Mouse (Mus musculus) left cerebral cortex, adult 11 months (tissue): ENCODE measurements around the gene Krt88.

Experiments used
- DNase-seq: peaks from one replicate; pipeline ENCODE4 v3.0.0; 2022; ENCODE audit warnings: low spot score

The Krt88 gene

DNA sequence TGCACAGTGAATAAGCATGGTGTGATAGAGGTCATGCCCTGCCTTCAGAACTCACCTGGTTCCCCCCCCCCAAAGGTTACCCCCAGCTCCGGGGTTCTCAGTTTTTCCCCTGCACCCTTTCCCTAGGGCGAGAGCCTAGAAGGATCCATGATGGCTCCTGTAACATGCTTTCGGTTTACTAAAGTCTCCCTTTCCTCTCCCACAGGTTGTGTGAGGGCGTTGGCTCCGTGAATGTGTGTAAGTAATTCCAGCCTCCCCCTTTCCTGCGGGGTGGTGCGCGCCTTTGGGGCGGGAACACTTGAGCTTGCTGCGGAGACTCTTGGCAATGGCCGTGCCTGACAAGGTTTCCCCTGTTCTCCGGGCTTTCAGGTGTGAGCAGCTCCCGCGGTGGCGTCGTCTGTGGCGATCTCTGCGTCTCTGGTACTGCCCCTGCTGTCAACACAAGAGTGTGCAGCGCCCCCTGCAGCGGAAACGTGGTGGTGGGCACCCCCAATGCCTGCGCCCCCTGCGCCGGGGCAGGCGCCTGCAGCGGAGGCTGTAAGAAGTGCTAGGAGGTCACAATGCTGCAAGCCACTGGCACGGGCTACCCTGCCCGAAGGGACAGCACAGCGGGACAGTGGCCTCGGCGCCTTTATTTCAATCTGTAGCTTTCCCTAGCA is 31.6 kb downstream of the Krt88 start:
- DNase-seq = peak; percentile 19

DNA sequence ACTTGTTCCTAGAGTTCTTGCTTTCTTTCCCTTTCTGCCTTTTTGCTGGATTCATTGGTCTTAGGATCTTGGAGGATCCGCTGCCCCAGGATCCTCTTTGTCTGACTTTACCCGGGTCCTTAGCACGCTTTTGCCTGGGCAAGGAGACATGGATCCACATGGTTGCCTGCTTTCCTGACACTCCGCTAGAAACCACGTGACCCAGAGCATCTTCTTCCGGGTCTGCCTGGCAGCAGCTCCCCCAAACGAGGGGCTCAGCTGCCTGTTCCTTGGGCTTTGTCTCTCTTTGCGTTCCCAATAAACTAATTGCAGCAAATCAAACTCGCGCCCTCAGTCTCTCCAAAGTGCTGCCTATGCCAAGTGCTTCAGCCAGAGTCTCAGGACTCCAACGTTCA is 32.1 kb downstream of the Krt88 start:
- DNase-seq = no peak

DNA sequence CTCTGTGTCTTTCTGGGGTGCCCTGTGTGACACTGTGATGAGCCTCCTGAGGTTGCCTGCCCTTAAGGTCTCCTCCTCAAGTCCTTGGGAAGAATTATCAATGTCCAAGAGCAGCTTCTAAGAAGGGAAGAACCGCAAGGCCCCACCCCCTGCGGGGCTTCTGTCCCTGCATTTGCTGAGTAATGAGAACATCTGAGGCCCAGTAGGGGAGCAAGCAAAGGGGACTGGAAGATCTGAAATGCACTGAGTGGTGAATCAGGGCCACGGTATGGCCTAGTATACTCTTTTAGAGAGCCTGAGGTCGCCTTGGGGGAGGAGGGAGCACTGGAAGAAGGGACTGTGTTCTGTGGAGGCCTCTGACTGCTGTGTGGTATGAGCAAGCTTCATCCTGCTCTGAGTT is 34.5 kb downstream of the Krt88 start:
- no peak for DNase-seq

DNA sequence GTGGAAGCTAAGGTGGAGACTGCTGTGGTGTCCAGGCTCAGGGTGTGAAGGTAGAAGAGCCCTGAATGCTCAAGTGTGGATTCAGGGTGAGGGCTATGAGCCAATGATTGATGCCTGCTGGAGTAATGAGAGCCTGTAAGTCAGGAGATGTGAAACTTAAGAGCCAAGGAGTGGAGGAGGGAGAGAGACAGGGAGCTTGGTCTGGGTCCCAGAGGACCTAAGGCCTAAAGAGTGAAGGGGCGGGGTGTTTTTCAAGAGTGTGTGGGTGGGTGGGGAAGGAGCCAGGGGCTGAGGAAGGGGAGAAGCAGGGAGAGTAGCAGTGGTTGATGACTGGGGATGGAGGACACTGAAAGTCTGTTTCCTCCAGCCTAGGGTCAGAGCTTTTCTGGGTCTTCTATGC is 36.1 kb downstream of the Krt88 start:
- no peak for DNase-seq

DNA sequence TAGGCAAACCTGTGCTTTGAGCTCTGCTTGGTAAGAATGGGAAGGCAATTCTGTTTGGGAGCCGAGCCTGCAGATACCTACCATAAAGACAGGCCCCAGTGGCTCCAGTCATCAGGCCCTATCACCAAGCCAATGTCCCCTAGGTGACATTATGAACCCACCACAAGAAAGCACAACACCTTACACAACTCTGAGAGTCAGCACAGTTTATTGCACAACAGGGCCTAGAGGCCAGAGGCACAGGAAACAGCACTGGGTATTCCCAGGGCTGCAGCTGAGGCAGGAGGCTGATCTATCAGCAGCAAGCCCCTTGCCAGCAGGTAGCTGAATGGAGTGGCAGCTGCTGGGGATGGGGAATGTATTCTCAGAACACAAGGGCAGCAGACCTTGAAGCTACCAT is 37.4 kb downstream of the Krt88 start:
- DNase-seq = no peak

DNA sequence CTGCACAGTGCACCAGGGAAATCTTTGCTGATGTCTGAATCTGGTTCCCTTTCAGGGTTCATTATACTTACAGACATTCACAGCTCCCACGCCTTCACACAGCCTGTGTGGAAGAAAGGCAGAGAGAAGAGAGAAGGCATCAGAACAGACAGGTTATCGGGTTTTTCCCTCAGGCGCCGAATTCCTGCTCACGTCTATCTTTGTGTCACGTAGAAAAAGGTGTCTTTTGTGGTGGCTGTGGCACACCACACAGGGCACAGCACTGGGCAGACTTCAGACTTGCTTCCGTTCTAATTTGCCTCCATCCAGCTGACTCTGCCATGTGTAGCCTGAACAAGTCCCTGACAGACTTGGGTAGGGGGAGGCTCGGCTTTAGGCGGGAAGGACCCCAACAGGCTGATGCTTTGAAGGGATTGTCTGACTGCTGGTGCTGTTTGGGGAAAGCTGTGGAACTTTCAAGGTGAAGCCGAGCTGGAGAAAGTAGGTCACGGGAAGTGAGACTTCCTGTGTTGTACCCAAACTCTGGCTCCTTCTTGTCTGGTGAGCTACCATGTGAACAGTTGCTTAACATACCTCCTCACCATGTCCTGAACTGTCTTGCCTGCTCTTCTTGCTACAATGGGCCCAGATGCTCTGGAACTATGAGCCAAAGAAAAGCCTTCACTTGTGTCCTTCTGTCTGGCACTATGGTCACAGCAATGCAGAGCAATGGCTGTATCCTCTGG is 38.5 kb downstream of the Krt88 start:
- DNase-seq = peak; percentile 26

DNA sequence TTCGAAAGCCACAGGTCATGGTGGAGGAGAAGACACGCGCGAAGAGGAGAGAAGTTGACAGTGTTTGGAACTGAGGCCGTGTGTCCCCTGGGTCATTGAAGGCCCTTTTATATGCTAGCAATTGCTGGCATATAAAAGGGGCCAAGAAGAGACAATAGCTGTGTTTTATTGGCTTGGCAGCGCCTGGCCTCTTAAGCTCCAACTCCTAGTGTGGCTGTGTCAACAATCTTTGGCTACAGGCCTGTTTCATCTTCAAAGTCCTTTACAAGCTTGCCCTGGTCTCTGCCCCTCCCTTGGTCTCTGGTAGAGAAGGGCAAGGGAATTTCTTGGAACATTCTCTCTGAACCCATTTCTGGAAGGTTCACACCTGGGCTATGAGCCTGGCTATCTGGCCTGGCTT is 43.9 kb downstream of the Krt88 start, which contains the start of gene Krt83:
TSS of gene Krt83 (minus strand) at position 82 of the 400 bp plus-strand sequence.
- no peak for DNase-seq

DNA sequence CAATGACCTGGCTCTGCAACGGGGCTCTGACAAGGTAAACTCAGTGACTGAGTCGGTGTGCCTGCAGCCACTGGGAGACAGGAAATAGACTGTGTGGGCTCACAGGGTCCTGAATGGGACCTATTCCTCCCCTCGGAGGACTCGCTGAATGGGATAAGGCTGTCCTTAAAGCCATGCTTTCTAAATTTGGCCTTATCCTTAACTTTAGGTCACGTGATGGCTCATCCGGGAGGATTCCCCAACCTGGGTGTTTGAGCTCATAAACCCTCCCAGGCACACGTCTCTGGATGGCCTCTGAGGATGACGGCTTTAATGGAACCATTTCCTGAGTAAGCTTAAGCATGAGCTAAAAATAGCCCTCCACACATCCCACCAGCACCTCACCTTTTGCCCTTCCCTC is 45.2 kb downstream of the Krt88 start:
- DNase-seq = no peak

DNA sequence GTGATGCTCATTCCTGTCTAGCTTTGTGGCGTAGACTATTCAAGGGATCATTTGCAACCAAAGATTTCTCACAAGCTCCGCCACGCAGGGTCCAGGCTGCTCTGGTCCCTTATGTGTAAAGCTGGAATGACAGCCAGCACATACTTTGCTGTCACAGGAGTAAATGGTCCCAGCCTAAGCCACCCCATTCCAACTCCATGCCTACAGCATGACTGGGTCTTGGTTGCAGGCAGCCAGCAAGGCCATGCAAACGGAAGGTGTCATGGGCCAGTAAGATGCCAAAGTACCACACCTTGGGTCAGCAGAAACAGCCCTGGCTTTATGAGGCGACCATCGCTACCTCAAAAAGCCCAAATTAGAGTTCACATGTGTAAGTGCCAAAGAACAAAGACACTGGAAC is 46.2 kb downstream of the Krt88 start:
- DNase-seq = no peak

DNA sequence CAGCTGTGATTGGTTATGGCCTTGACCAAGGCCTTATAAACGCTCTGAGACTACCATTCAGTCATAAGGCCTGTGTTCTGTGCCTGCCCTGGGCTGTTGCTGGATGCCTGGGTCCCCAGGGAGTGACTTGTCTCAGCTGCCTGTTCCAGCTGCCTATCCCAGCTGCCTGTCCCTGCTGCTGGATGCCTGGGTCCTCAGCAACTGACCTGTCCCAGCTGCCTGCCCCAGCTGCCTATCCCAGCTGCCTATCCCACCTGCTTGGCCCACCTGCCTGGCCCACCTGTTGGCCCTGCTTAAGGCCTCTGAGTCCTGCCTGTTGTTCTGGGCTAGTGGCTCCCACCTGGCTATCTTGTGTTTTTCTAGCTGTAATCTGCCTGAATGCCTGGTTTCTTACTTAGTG is 46.7 kb downstream of the Krt88 start:
- DNase-seq = no peak

DNA sequence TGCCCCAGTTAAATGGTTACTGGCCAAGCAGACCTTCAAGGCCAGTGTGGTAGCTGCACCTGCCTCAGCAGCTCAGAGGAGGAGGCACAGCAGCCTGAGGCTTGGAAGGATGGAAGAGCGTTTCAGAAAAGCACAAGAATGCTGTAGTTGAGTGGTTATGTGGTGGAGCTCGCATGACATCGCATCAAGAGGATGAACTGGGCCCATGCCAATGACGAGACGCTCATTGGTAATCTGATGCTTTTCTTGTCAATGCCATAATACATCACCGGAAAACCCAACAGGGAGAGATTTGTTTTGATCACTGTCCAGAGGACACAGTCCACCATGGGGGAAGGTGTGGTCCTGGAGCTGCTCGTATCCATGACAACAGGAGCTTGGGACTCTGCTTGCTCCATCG is 47.7 kb downstream of the Krt88 start:
- DNase-seq = no peak

DNA sequence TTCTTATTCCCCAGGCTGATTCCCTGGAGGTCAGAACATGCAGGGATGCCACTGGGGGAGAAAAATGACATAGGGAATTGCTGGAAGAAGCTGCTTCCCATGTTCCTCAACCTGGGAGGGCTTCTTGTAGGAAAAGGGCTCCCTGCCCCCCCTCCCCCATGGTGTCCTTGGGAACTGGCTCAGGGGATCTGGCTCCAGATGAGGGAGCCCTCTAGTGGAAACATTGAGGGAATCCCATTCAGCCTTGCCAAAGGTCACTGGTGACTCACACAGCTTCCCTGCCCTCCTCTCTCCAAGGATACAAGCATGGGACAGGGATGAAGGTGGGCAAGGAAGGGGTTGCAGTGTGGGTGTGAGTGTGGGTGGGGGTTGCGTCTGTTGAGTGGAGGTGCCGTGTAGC is 49.6 kb downstream of the Krt88 start:
- no peak for DNase-seq
